Mouse (Mus musculus) cerebellum, adult 11 months (tissue): ENCODE measurements around the gene Eif6.
A peak's percentile ranks its signal among the peaks of the same experiment; 100 is the strongest.
"Not testable (repeated sequence)": the region's sequence is repeated elsewhere in the genome, so short reads cannot be mapped to it uniquely, and the experiment has no call there.

Source experiments
- DNase-seq: peaks from one replicate; pipeline ENCODE4 v3.0.0; 2022

Gene Eif6

GRCm38 (mm10) chr2:155826630-155827424, at the start of gene Eif6:
Eif6 (minus strand) TSS chr2:155826925.
- DNase-seq: peak; percentile 75

DNA sequence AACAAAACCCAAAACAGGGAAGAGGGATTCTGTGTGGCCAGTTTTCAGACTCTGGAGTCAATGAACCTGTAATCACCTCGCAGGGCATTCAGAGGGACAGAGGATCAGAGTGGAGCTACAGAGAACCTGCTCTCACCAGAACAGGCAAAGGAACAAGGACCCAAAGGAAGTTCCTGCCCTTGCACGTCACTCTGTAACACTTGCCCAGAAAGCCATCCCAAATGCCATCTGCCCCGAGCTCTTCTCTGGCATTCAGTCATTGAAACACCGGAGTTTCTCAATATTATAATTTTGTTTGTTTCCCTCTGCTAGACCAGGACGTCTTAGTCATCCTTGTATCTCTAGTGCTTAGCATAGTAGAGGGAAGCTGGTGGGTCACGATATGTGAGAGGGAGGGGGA, 46.9 kb upstream of the Eif6 start:
- DNase-seq: no peak

DNA sequence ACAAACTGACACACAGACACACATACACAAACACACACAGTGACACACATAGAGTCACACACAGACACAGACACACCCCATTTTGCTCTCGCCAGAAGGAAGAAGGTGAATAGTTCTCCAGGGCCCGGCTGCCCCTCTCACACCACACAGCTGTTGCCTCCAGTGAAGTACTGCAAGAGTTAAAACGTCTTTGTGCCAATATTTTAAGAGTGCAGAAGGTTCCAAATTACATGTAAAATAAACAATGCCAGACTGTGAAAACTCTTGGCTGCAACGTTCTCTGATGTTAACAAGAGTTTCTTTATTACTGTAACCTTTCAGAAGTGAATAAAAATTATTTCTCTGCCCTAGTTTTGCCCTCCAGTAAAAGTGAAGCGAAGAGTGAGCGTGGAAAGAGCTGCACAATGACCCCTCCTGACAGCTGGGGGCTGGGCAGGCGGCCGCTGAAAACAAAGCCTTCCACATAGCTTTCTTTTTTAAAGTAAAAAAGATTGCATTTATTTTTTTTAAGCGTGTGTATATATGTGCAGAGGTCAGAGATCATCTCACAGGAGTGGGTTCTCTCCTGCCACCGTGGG, 46.3 kb upstream of the Eif6 start:
- DNase-seq: no peak

DNA sequence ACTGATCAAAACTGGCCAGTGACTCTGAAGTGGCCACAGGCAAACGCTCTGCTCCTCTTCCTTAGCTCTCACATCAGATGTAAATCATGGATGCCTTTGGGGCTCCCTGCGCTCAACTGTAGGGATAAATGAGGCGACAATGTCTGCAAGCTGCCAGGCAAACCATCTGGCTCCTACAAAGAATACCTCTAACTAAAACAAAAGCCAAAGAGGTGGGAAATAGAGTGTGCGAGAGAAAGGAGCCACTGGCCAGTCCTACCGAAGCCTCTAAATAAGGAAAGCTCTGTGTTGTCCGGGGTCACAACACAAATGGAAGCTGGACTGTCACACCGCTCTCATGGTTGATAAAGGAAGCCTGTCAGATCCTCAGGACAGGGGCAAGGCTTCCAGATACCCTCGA, 45.8 kb upstream of the Eif6 start:
- peak; percentile 14 for DNase-seq

DNA sequence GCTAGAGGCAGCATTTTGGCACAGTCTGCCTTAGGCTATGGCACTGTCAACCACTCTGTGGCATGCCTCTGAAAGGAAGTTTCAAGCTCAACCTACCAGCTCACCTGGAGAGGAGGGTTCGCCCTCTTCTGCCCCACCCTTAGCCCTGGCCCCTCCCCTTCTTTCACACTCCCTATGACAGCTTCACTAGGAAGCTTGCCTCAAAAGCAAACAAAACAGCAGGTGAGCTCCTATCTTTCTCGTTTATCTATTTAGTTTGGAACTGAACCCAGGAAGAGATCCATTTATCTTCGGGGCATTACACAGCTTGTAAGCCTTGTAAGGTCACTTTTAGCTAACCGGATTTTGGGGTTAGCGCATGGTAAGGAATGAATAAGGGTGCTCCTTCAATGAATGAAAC, 43.0 kb upstream of the Eif6 start:
- no peak for DNase-seq

GRCm38 (mm10) chr2:155868320-155868719, 41.6 kb upstream of the Eif6 start:
- DNase-seq: no peak

DNA sequence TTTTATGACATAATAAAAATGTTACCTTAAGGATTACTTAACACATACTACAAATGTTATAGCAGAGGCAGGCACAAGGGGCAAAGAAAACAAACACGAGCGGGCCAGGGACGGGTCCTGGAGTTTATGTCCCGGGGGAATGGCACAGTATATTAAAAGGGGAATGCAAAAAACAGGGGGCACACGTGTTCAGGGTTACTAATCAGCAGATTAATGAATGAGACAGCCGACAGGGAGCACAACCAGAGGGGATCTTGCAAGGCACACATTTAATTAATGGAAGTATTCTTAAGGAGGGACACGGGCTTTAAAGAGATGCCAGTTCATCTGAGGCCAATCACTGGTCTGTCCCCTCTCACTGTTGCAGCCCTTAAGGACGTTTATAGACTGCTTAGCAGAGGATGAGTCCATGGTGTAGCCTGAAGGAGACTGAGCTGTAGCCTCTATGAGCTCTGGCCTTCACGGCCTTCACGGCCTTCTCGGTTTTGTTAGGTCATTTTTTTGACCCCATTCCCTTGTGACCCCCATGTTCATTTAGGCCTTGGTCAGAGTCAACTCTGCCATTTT, 36.7 kb upstream of the Eif6 start:
- no peak for DNase-seq

DNA sequence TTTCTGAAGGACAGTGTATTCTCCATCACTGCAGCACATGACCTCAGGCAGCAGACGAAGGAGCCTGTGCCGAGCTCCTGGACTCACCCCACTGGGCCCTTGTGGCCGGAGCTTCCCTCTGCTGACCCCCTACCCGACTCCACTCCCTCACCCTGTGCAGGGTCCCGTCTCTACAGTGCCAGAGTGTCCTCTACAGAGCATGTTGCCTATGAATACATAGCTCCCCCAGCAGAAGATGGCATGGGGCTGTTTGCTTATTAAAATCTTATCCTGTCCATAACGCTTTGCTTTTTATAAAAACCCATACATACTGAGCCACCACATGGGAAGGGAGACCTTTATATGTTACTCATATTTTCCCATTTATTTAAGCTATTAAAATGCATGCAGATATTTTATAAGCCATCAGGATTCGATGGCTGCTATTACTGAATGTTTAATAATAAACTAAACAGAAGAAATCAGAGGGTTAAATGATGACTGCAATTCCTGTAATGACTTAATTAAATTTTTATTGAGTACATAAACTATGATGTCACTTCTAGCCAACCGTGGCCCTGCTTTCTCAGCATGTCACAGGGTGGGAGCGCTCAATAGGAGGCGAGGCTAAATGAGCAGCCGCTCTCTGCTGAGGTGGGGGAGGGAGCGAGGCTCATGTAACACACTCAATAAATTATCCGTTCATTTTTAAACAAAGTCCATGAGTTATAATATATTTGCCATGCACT, 36.0 kb upstream of the Eif6 start:
- no peak for DNase-seq

DNA sequence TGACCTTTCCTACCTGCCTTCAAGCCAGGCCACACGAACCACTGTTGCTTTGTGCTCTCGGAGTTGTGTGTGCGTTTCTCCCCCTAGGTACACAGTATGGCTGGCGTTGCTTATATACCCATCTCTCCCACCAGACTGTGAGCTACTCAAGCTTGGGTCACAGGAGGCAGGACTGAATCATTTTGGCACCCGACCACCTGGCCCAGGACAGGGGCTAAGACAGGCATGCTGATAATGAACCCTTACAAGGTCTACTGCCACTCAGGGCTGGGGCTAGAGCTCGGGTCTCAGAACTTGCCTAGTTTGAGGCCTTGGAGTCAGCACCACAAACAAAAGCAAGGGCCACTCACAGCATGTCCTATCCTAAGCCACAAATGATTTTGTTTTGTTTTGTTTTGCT, 34.9 kb upstream of the Eif6 start:
- no peak for DNase-seq

DNA sequence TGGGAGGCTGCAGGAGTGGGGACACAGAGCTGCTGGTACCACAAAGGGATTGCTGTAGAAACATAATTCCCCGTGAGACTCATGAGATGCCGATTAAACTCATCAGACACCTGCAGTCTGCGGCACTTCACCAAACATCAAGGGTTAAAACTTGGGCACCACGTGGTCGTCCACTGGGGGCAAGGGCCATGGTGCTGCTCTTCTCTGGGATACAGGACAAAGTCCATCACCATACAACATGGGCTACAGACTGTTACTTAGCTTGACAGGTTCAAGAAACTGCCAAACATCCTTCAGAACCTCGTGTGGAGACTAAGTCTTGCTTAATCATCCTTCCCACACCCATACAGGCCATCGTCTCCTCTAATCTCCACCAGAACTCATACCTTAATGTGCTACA, 33.4 kb upstream of the Eif6 start:
- DNase-seq: no peak

DNA sequence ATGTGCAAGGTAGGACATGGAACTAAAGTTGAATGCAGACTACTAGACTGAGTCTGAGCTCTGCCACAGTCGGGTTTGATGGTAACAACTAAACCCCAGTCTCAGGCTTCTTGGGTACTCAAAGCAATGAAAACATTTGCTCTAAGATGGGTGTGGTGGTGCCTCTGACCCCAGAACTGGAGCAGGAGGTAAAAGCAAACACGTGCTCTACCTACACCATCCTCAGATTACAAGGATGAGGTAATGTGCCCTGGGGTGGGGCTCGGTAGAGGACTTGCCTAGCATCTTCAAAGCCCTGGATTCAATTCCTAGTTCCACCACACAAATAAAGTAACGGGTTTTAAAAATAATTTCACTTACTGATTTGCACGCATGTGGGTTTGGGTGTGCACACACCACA, 25.8 kb upstream of the Eif6 start:
- DNase-seq: no peak

- DNase-seq: no peak
Measured at GRCm38 (mm10) chr2:155850120-155850519, 23.4 kb upstream of the Eif6 start.

- no peak for DNase-seq
Measured at GRCm38 (mm10) chr2:155849464-155849863, 22.7 kb upstream of the Eif6 start.

DNA sequence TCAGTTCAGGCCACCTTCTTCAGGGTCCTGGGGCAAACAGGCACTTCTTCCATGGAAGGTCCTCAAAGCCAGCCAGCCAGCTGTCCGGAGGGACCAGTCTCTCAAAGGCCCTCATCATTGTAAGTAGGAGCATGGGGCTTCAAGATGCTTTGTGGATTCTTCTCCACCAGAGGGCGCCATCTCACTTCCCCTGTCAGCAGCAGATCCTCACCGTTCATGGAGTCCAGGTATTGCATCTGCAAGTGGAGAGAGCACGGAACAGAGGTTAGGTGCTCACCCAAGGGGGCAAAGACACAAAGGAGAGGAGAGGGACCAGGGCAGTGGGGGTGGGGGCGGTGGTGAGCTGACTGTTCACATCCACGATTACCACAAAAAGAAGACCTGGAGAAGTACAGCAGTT, 21.6 kb upstream of the Eif6 start:
- DNase-seq: peak; percentile 75

GRCm38 (mm10) chr2:155846930-155847329, 20.2 kb upstream of the Eif6 start:
- no peak for DNase-seq

- no peak for DNase-seq
Measured at GRCm38 (mm10) chr2:155838961-155839360, 12.2 kb upstream of the Eif6 start.

DNA sequence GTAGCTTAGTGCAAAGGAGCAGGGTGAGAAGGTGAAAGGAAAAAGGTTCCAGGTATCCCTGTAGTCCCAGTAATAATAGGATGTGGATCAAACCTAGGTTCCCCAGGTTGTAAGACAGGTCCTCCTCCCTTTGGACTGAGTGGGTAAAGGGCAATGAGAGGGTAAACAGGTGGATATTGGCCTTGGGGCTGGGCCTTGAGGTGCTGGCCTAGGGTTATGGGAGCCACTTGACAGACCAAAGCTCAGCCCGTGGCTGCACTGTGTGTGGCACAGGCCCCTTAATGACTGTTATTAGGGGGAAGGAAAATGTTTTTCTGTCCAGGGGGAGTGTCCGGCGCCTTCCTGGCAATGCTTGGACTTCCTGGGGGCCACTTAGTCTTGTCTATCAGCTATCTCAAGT, 11.2 kb upstream of the Eif6 start:
- DNase-seq: no peak

DNA sequence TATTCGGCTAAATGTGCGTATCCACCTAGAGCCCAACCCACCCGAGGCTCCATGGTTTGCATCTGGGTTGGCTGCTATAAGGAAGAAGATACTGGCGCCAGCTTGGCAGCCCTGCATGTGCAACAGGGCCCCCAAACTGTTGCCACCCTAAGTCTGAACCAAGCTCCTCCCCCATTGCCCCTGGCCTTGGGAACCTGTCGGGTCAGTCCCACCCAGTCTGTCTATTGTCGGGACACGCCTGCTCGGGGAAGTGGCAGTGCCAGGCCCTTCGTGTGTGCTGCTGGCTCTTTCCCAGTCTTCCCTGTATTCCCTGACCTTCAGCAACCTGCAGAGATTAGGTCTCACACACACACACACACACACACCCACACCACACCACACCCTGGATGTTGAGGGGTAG, 8.0 kb upstream of the Eif6 start, which contains the start of gene Fam83c:
TSS of gene Fam83c (minus strand) at position 123 of the 400 bp plus-strand sequence.
- DNase-seq: no peak

- not testable (repeated sequence) for DNase-seq
Measured at GRCm38 (mm10) chr2:155832087-155832486, 5.4 kb upstream of the Eif6 start.

DNA sequence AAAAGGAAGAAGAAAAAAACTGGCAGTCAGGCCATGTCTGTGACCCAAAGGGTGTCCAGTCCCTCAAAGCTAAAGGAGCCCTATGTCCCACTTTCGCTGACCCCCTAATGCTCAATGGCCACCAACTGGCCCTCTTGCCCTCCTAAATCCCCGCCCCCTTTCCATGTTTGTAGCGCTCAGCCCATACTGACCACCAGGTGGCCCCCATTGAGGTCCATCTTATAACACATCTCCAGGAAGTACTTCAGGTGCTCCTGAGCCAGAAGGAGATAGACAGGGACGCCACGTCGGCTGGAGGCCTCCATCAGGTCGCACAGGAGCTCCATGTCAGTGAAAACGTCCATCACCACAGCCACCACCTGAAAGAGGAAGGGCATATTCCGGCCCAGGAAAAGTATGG, 4.6 kb upstream of the Eif6 start:
- DNase-seq: no peak

- no peak for DNase-seq
Measured at GRCm38 (mm10) chr2:155830841-155831240, 4.1 kb upstream of the Eif6 start.

DNA sequence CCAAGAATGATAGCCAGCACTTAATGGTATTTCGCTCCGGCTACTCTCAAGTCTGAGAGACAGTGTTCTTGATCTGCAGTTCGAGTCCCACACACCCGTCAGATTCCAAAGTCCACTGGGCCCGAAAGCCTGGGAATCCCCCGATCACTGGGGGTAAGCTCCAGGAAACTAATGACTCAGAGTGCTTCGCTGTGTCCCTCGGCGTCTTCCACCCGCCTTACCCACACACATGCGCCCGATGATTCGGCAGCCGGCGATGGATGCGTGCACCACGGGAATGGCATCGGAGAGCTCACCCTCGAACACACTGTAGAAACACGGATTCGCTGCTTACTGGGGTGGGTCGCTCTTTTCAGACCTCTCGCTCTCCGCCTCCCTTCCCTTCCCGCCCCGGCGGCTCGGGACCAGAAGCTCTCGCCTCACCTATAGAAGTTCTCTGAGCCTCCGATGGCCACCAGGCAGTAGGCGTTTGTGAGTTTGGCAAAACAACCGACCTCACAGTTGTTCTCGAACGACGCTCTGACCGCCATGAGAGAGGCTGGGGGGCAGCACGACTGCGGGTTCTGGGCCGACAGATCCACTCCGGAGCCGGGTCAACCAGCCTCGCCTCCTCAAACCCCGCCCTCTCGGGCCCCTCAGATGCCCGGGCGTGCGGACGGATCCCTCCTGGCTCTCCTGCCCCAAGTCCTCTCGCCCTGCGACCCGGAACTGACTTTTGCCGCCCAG, 658 bp downstream of the Eif6 start:
- no peak for DNase-seq

DNA sequence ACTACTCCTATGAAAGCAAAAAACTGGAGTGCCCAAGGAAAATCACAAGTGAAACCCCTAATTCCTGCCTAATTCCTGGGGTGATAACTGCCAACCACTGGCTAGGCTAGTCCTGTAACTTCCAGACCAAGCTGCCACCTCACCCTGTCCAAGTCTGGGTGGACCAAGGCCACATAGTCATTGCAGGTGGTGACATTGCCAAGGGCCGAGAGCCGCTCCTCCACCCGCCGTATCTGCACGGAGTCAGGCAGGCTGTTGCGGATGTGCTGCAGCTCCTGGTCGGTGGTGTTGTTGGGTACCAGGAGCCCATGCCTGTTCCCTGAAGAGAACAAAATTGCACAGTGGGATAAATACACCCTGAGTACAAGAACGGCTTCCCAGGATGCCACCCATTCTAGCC, 3.0 kb downstream of the Eif6 start:
- DNase-seq: no peak
